Mouse (Mus musculus) stomach, embryonic 16.5 days (tissue): ENCODE results near the gene Ugcg. TPM values are rescaled to one million over a fixed set of nuclear protein-coding genes. Genes with fewer than 3 reads are reported as not detected.
"Not testable (repeated sequence)": the region's sequence is repeated elsewhere in the genome, so short reads cannot be mapped to it uniquely, and the experiment has no call there.

Source experiments
- ATAC-seq: fragments of 200-750 bp; cut with Nextera tagmentation; 2 replicates; pipeline ENCODE4 v1.8.0; 2017; ENCODE audit warnings: moderate number of reproducible peaks, moderate TSS enrichment; ENCODE audit not compliant: insufficient read depth, low FRiP score
- H3K27ac ChIP-seq: fragments of 300-500 bp; sonication (generic); 2 replicates; pipeline ENCODE4 v1.5.1; 2014; ENCODE audit warnings: low read length
- H3K27me3 ChIP-seq: fragments of 300-500 bp; sonication (generic); 2 replicates; pipeline ENCODE4 v1.6.1; 2014; ENCODE audit warnings: low read length, control low read depth, mixed read lengths; ENCODE audit not compliant: control insufficient read depth, insufficient read depth
- H3K36me3 ChIP-seq: fragments of 300-500 bp; sonication (generic); 2 replicates; pipeline ENCODE4 v1.6.1; 2014; ENCODE audit warnings: low read length; ENCODE audit not compliant: control insufficient read depth, insufficient read depth
- H3K4me1 ChIP-seq: fragments of 300-500 bp; sonication (generic); 2 replicates; pipeline ENCODE4 v1.6.1; 2014; ENCODE audit warnings: low read length, control low read depth, mixed read lengths; ENCODE audit not compliant: control insufficient read depth, insufficient read depth
- H3K4me2 ChIP-seq: fragments of 300-500 bp; sonication (generic); 2 replicates; pipeline ENCODE4 v1.6.1; 2014; ENCODE audit warnings: low read depth, low read length, mixed read lengths
- H3K4me3 ChIP-seq: fragments of 300-500 bp; sonication (generic); replicated peaks from 2 replicates; pipeline ENCODE4 v1.5.1; 2014; ENCODE audit warnings: mild to moderate bottlenecking, low read length
- H3K9ac ChIP-seq: fragments of 300-500 bp; sonication (generic); 2 replicates; pipeline ENCODE4 v1.6.1; 2014; ENCODE audit warnings: low read length
- H3K9me3 ChIP-seq: fragments of 300-500 bp; sonication (generic); replicated peaks from 2 replicates; pipeline ENCODE4 v1.6.1; 2016; ENCODE audit warnings: low read length, control low read depth; ENCODE audit not compliant: control insufficient read depth
- WGBS: fragments of 180-500 bp; shearing (Covaris S2); extraction: QIAGEN DNeasy Blood & Tissue Kit; methylation state at CpG from one replicate; pipeline ENCODE4 v1.1.7; 2014; 5-methylcytosine and 5-hydroxymethylcytosine counted together
- polyA plus RNA-seq: library from polyadenylated mRNA; unstranded; fragments of >200 nt; fragmentation: Nextera tagmentation; extraction: Ambion mirVana; gene quantifications from 2 replicates; pipeline ENCODE4 v1.2.1, GENCODE M21; 2015

Gene Ugcg
- polyA plus RNA-seq, 1 experiment from 2014 or later: 9.7 TPM

GRCm38 (mm10) chr4:59254397-59254796, 65.3 kb downstream of the Ugcg start:
- Histone ChIP-seq H3K4me2 (no peak overlapping the region), H3K9me3 (no peaks in the 10 kb centered on the region), H3K4me1 (no peaks in the 10 kb centered on the region), H3K36me3 (no peaks in the 10 kb centered on the region), H3K27ac (no peak overlapping the region), H3K27me3 (no peaks in the 10 kb centered on the region), H3K4me3 (no peak overlapping the region), H3K9ac (no peak overlapping the region)
- no peak for ATAC-seq
- 79% methylated on average over 6 of the region's 6 CpGs for WGBS

GRCm38 (mm10) chr4:59255988-59256387, 66.9 kb downstream of the Ugcg start:
- no peaks in the 10 kb centered on the region for H3K9me3 ChIP-seq
- 77% methylated on average over 5 of the region's 5 CpGs for WGBS
- no peak overlapping the region for H3K4me2 ChIP-seq
- H3K27me3 ChIP-seq: no peaks in the 10 kb centered on the region
- ATAC-seq: no peak
- no peak overlapping the region for H3K4me3 ChIP-seq
- H3K27ac ChIP-seq: no peak overlapping the region
- no peaks in the 10 kb centered on the region for H3K36me3 ChIP-seq
- H3K9ac ChIP-seq: no peak overlapping the region
- H3K4me1 ChIP-seq: no peaks in the 10 kb centered on the region

- no peak for ATAC-seq
- WGBS: 57% methylated on average over 3 of the region's 3 CpGs
- no peak overlapping the region for H3K9ac ChIP-seq
- no peaks in the 10 kb centered on the region for H3K36me3 ChIP-seq
- no peak overlapping the region for H3K4me2 ChIP-seq
- H3K4me3 ChIP-seq: no peak overlapping the region
- no peaks in the 10 kb centered on the region for H3K27me3 ChIP-seq
- no peaks in the 10 kb centered on the region for H3K4me1 ChIP-seq
- H3K27ac ChIP-seq: no peak overlapping the region
- no peaks in the 10 kb centered on the region for H3K9me3 ChIP-seq
Measured at GRCm38 (mm10) chr4:59257866-59258265, 68.8 kb downstream of the Ugcg start.

GRCm38 (mm10) chr4:59258771-59259170, 69.7 kb downstream of the Ugcg start:
- Histone ChIP-seq H3K9me3 (no peaks in the 10 kb centered on the region), H3K27me3 (no peaks in the 10 kb centered on the region), H3K9ac (no peak overlapping the region), H3K27ac (no peak overlapping the region), H3K4me1 (no peaks in the 10 kb centered on the region), H3K36me3 (no peaks in the 10 kb centered on the region), H3K4me2 (no peak overlapping the region), H3K4me3 (no peak overlapping the region)
- ATAC-seq: no peak
- WGBS: 73% methylated on average over 2 of the region's 2 CpGs

GRCm38 (mm10) chr4:59259806-59260205, 70.7 kb downstream of the Ugcg start:
- H3K9ac ChIP-seq: no peak overlapping the region
- ATAC-seq: no peak
- 75% methylated on average over 1 of the region's 1 CpGs for WGBS

GRCm38 (mm10) chr4:59260871-59261515, 71.9 kb downstream of the Ugcg start:
- no peak overlapping the region for H3K9ac ChIP-seq
- H3K4me3 ChIP-seq: no peak overlapping the region
- ATAC-seq: no peak
- H3K4me2 ChIP-seq: no peak overlapping the region
- WGBS: 86% methylated on average over 13 of the region's 13 CpGs
- no peaks in the 10 kb centered on the region for H3K27me3 ChIP-seq
- no peaks in the 10 kb centered on the region for H3K9me3 ChIP-seq
- H3K27ac ChIP-seq: no peak overlapping the region
- H3K36me3 ChIP-seq: no peaks in the 10 kb centered on the region
- H3K4me1 ChIP-seq: no peaks in the 10 kb centered on the region

More at GRCm38 (mm10) chr4:59259806-59260205, 70.7 kb downstream of the Ugcg start:
- Histone ChIP-seq H3K4me2 (no peak overlapping the region), H3K27ac (no peak overlapping the region), H3K36me3 (no peaks in the 10 kb centered on the region), H3K9me3 (no peaks in the 10 kb centered on the region), H3K4me1 (no peaks in the 10 kb centered on the region), H3K4me3 (no peak overlapping the region), H3K27me3 (no peaks in the 10 kb centered on the region)

- H3K27me3 ChIP-seq, H3K36me3 ChIP-seq, H3K4me1 ChIP-seq, H3K27ac ChIP-seq, H3K9me3 ChIP-seq, H3K9ac ChIP-seq, ATAC-seq, H3K4me2 ChIP-seq, H3K4me3 ChIP-seq: not testable (repeated sequence)
- WGBS: 87% methylated on average over 3 of the region's 10 CpGs
Measured at GRCm38 (mm10) chr4:59261582-59261981, 72.5 kb downstream of the Ugcg start.

- no peak for ATAC-seq
- 65% methylated on average over 6 of the region's 6 CpGs for WGBS
- H3K4me2 ChIP-seq: no peak overlapping the region
- H3K27me3 ChIP-seq: no peaks in the 10 kb centered on the region
- no peak overlapping the region for H3K9ac ChIP-seq
- H3K9me3 ChIP-seq: no peaks in the 10 kb centered on the region
- H3K4me1 ChIP-seq: no peaks in the 10 kb centered on the region
- no peak overlapping the region for H3K4me3 ChIP-seq
- no peaks in the 10 kb centered on the region for H3K36me3 ChIP-seq
- no peak overlapping the region for H3K27ac ChIP-seq
Measured at GRCm38 (mm10) chr4:59262156-59262555, 73.1 kb downstream of the Ugcg start.

GRCm38 (mm10) chr4:59263418-59263817, 74.4 kb downstream of the Ugcg start:
- no peaks in the 10 kb centered on the region for H3K36me3 ChIP-seq
- no peak overlapping the region for H3K27ac ChIP-seq
- no peak overlapping the region for H3K4me2 ChIP-seq
- H3K9ac ChIP-seq: no peak overlapping the region
- WGBS: 75% methylated on average over 2 of the region's 2 CpGs
- no peaks in the 10 kb centered on the region for H3K9me3 ChIP-seq
- no peak for ATAC-seq
- no peak overlapping the region for H3K4me3 ChIP-seq
- H3K4me1 ChIP-seq: no peaks in the 10 kb centered on the region
- no peaks in the 10 kb centered on the region for H3K27me3 ChIP-seq
